Comparison of ENCODE assay signal across 35 mouse cellular contexts in genomic region chr1:88087513-88087912, GRCm38 (mm10). TPM values are rescaled to one million over a fixed set of nuclear protein-coding genes. Genes with fewer than 3 reads are reported as not detected.
"Had no signal": no experiment of that assay in that cellular context is flagged by ENCODE, and none has a peak within 500 bp of the region (broad histone marks: within the 10 kb centered on the region; RNA-seq: fewer than 3 reads in every experiment).

Gene Ugt1a8 (plus strand): TSS chr1:88087813.

- H3K4me2 ChIP-seq: embryonic facial prominence, embryonic 12.5 days; embryonic facial prominence, embryonic 13.5 days; embryonic facial prominence, embryonic 15.5 days; forebrain, embryonic 12.5 days; forebrain, embryonic 13.5 days; forebrain, embryonic 15.5 days had no signal

- H3K36me3 ChIP-seq: embryonic facial prominence, embryonic 10.5 days; embryonic facial prominence, embryonic 12.5 days; embryonic facial prominence, embryonic 13.5 days; embryonic facial prominence, embryonic 15.5 days; forebrain, embryonic 10.5 days; forebrain, embryonic 12.5 days; forebrain, embryonic 15.5 days; heart, embryonic 10.5 days had no signal

- DNase-seq: cerebellum, adult 9-11 months; cerebellum, postnatal 10 days; cerebellum, postnatal 14 days; cerebellum, postnatal 25 days; cerebellum, postnatal 36 days; embryo, embryonic 11 days; forebrain, postnatal 0 days; gastrocnemius, postnatal 10 days; gastrocnemius, postnatal 14 days; gastrocnemius, postnatal 25 days; gastrocnemius, postnatal 36 days; heart, adult 18-20 months; heart, adult 2 months had no signal

- H3K27ac ChIP-seq: embryonic facial prominence, embryonic 10.5 days; embryonic facial prominence, embryonic 12.5 days; embryonic facial prominence, embryonic 13.5 days; embryonic facial prominence, embryonic 15.5 days; forebrain, embryonic 10.5 days; forebrain, embryonic 12.5 days; forebrain, embryonic 13.5 days; forebrain, embryonic 15.5 days; heart, adult 2 months; heart, embryonic 10.5 days had no signal

- H3K9ac ChIP-seq: embryonic facial prominence, embryonic 12.5 days; embryonic facial prominence, embryonic 13.5 days; embryonic facial prominence, embryonic 15.5 days; forebrain, embryonic 12.5 days; forebrain, embryonic 13.5 days; forebrain, embryonic 15.5 days; forebrain, postnatal 0 days had no signal

- H3K4me1 ChIP-seq: embryonic facial prominence, embryonic 10.5 days; embryonic facial prominence, embryonic 12.5 days; embryonic facial prominence, embryonic 13.5 days; embryonic facial prominence, embryonic 15.5 days; forebrain, embryonic 10.5 days; forebrain, embryonic 12.5 days; forebrain, embryonic 13.5 days; forebrain, embryonic 15.5 days; heart, embryonic 10.5 days had no signal

- H3K27me3 ChIP-seq: embryonic facial prominence, embryonic 12.5 days; embryonic facial prominence, embryonic 13.5 days; embryonic facial prominence, embryonic 15.5 days; forebrain, embryonic 12.5 days; forebrain, embryonic 13.5 days; forebrain, embryonic 15.5 days had no signal

- H3K9me3 ChIP-seq: embryonic facial prominence, embryonic 10.5 days; embryonic facial prominence, embryonic 12.5 days; embryonic facial prominence, embryonic 13.5 days; embryonic facial prominence, embryonic 15.5 days; forebrain, embryonic 10.5 days; forebrain, embryonic 12.5 days; forebrain, embryonic 13.5 days; forebrain, embryonic 15.5 days; heart, embryonic 10.5 days had no signal

- H3K4me3 ChIP-seq: embryonic facial prominence, embryonic 10.5 days; embryonic facial prominence, embryonic 12.5 days; embryonic facial prominence, embryonic 13.5 days; embryonic facial prominence, embryonic 15.5 days; erythroblast, embryonic 14.5 days; forebrain, embryonic 10.5 days; forebrain, embryonic 12.5 days; forebrain, embryonic 13.5 days; forebrain, embryonic 15.5 days; heart, adult 2 months; heart, embryonic 10.5 days had no signal

- ATAC-seq: forebrain, embryonic 13.5 days; forebrain, embryonic 14.5 days; forebrain, embryonic 15.5 days; forebrain, embryonic 16.5 days; forebrain, postnatal 0 days had no signal

RNA-seq across cellular contexts. Expression of gene Ugt1a8, which starts in this region (rescaled TPM):
- total RNA-seq: common myeloid progenitor, adult 5-6 weeks; forebrain, postnatal 0 days; gastrocnemius, adult 18-20 months; gastrocnemius, adult 8-10 months; gastrocnemius, postnatal 10 days; gastrocnemius, postnatal 14 days; gastrocnemius, postnatal 25 days; gastrocnemius, postnatal 36 days; gastrocnemius, postnatal 4 days; granulocyte monocyte progenitor cell, adult 5-6 weeks; heart, adult 18-20 months; heart, adult 2 months; heart, adult 8-10 months had no signal
- polyA plus RNA-seq: cortical plate, adult 2 months; embryonic facial prominence, embryonic 10.5 days; embryonic facial prominence, embryonic 11.5 days; embryonic facial prominence, embryonic 12.5 days; embryonic facial prominence, embryonic 13.5 days; embryonic facial prominence, embryonic 14.5 days; embryonic facial prominence, embryonic 15.5 days; erythroblast, embryonic 14.5 days; forebrain, embryonic 10.5 days; forebrain, embryonic 11.5 days; forebrain, embryonic 12.5 days; forebrain, embryonic 13.5 days; forebrain, embryonic 14.5 days; forebrain, embryonic 15.5 days; forebrain, embryonic 16.5 days; forebrain, postnatal 0 days; heart, adult 2 months; heart, embryonic 10.5 days had no signal
